Mouse (Mus musculus) forebrain, postnatal 0 days (tissue): ENCODE data around the gene Nup85. TPM values are rescaled to one million over a fixed set of nuclear protein-coding genes. Genes with fewer than 3 reads are reported as not detected.
A peak's percentile ranks its signal among the peaks of the same experiment; 100 is the strongest.

Experiments used
- ATAC-seq: fragments of 200-750 bp; cut with Nextera tagmentation; 2 replicates; pipeline ENCODE4 v1.8.0; 2017; ENCODE audit warnings: mild to moderate bottlenecking, moderate library complexity
- DNase-seq: peaks from one replicate; pipeline ENCODE4 v3.0.0-alpha.2; 2015
- H3K27ac ChIP-seq: fragments of 300-500 bp; sonication (generic); 2 replicates; pipeline ENCODE4 v1.5.1; 2014; ENCODE audit warnings: low read depth, mild to moderate bottlenecking, antibody characterized with exemption, low read length, moderate library complexity, mixed read lengths
- H3K27me3 ChIP-seq: fragments of 300-500 bp; sonication (generic); 2 replicates; pipeline ENCODE4 v1.6.1; 2014; ENCODE audit warnings: mild to moderate bottlenecking, low read length, mixed read lengths; ENCODE audit not compliant: insufficient read depth
- H3K36me3 ChIP-seq: fragments of 300-500 bp; sonication (generic); 2 replicates; pipeline ENCODE4 v1.6.1; 2014; ENCODE audit warnings: mild to moderate bottlenecking, moderate library complexity; ENCODE audit not compliant: insufficient read depth
- H3K4me1 ChIP-seq: fragments of 300-500 bp; sonication (generic); 2 replicates; pipeline ENCODE4 v1.6.1; 2014; ENCODE audit warnings: antibody characterized with exemption; ENCODE audit not compliant: insufficient read depth
- H3K4me2 ChIP-seq: fragments of 300-500 bp; sonication (generic); 2 replicates; pipeline ENCODE4 v1.6.1; 2014; ENCODE audit warnings: low read depth, mild to moderate bottlenecking, moderate library complexity
- H3K4me3 ChIP-seq: fragments of 300-500 bp; sonication (generic); 2 replicates; pipeline ENCODE4 v1.5.1; 2014; ENCODE audit warnings: low read depth, low read length, mixed read lengths
- H3K9ac ChIP-seq: fragments of 300-500 bp; sonication (generic); 2 replicates; pipeline ENCODE4 v1.6.1; 2014; ENCODE audit warnings: mild to moderate bottlenecking
- H3K9me3 ChIP-seq: fragments of 300-500 bp; sonication (generic); 2 replicates; pipeline ENCODE4 v1.6.1; 2016; ENCODE audit warnings: low read length
- CTCF ChIP-seq: sonication (generic); IDR thresholded peaks from 2 replicates; pipeline ENCODE4 v1.5.1; 2016; ENCODE audit warnings: antibody characterized with exemption, control low read depth, low read depth
- WGBS: fragments of 180-500 bp; shearing (Covaris S2); extraction: QIAGEN DNeasy Blood & Tissue Kit; methylation state at CpG from one replicate; pipeline ENCODE4 v1.1.7; 2014; 5-methylcytosine and 5-hydroxymethylcytosine counted together
- polyA plus RNA-seq: library from polyadenylated mRNA; unstranded; fragments of >200 nt; fragmentation: Nextera tagmentation; extraction: Ambion mirVana; gene quantifications from 2 replicates; pipeline ENCODE4 v1.2.1, GENCODE M21; 2015
- total RNA-seq: library from RNA; depleted of rRNA; stranded (reverse); fragments of >200 nt; gene quantifications from 2 replicates; pipeline ENCODE4 v1.2.3, GENCODE M21; 2014

Nup85 gene
- total and polyA plus RNA-seq, 2 experiments from 2014 or later = 78.7 to 90.3 TPM

DNA sequence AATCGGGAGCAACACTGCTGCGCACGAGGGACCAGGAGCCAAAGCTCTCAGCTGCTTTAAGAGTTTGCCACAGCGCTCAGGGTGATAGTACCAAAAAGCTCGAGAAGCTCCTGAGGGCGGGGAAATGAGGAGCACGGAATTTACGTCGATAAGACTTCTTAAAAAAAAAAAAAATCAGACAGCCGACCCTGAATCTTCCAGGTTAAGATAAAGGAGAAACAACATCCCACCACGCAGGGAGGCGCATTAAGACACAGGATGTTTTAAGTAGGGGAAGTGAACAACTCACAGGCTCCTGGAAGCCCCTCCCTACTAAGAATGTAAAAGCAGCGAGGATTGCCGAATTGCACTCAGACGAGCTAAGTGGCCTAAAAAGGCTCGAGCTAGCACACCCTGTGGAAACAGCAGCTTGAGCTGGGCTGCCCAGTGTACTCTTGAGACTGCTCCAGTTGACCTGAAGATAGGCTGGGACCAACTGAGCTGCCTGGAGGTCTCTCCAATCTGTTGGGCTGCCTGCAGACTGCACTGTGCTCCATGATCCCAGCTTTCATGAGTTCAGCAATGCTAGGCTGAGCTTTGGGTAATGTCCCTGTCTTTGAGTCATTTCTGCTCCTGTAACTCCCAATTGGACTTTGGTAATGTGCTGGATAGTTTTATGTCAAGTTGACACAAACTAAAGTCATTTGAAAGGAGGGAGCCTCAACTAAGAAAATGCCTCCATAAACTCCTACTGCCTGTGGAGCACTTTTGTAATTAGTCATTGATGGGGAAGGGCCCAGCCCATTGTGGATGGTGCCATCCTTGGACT lies 49.1 kb downstream of the Nup85 start:
- peaks cover 14% of the 10 kb centered on the region for H3K4me1 ChIP-seq
- peak overlapping the region; percentile 67 for H3K9ac ChIP-seq
- H3K27me3 ChIP-seq = no peaks in the 10 kb centered on the region
- no peak for TF ChIP-seq CTCF
- ATAC-seq (no peak; the same call in 1 of the 2 replicates), DNase-seq (no peak)
- peak overlapping the region; percentile 60 for H3K27ac ChIP-seq
- peak overlapping the region; percentile 69 for H3K4me2 ChIP-seq
- peaks cover 20% of the 10 kb centered on the region for H3K36me3 ChIP-seq
- peak overlapping the region; percentile 59 for H3K4me3 ChIP-seq
- no peaks in the 10 kb centered on the region for H3K9me3 ChIP-seq
- WGBS = under 1% methylated on average over 16 of the region's 16 CpGs

DNA sequence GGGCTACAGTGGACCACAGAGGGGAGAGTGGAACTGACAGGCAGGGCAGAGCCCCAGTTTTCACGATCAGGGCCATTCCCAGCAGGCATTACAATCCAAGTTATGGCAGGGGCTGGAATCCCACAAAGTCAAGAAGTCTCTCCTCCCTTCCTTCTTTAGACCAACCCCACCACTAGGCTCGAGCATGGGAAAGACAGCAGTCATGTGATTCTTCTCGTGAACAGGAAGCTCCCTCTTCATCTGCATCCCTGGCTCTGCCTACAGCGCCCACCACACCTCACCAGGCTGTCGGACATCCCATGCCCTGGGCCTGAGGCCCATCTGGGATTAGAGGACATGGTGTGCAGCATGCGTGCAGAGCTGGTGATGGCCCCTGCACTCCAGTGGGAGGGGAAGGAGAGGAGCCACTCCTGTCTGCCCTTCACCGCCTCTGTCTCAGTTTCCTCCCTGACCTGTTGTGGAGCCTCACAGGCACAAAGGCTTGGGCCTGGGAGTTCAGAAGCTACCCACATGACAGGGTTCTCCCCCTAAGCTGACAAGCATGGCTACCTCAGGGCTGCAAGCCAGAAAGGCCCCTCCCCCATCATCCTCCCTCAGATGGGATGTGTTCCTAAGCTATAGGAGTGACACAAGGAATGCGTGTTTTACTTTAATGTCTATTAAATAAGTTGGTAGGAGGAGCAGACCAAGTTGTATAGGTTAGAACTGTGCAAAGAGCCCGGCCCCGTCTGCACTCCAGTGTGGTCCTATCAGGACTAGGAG lies 50.3 kb downstream of the Nup85 start:
- peaks cover 21% of the 10 kb centered on the region for H3K36me3 ChIP-seq
- H3K27ac ChIP-seq = no peak overlapping the region
- TF ChIP-seq CTCF = no peak
- WGBS = 85% methylated on average over 10 of the region's 10 CpGs
- no peak overlapping the region for H3K9ac ChIP-seq
- peaks cover 14% of the 10 kb centered on the region for H3K4me1 ChIP-seq
- H3K4me3 ChIP-seq = no peak overlapping the region
- ATAC-seq (no peak), DNase-seq (no peak)
- no peak overlapping the region for H3K4me2 ChIP-seq
- H3K27me3 ChIP-seq = no peaks in the 10 kb centered on the region
- no peaks in the 10 kb centered on the region for H3K9me3 ChIP-seq

DNA sequence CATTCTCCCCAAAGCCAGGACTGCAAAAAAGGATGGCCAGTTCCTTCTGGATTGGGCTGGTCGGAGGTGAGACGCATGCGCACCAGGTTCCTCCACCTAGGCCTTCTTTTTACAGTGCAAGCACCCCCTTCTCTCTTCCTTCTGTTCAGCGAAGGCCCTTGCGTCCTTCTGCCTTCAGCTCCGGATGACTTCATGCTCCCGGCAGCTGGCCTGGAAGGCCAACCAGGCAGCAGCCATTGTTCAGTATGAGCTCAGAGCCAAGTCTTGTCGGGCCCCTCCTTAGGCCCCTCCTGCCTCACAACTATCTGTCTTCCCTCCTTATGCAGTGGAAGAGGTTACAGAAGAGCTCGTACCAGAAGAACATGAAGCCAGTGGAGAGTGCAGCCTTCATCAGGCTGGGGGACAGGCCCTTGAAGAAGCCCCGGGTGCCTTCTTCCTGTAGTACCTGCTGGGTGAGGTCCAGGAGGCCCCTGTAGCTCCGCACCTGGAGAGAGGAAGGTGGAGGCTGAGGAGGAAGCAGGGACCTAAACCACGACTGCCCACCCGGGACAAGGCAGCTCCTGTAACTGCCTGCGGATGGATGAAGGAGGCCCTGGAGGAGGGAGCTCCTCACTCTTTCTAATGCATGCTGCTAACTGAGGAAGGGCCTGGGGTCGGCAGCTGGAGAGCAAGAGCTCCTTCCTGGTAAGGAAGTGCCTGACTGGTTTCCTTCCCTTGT lies 51.0 kb downstream of the Nup85 start:
- H3K9ac ChIP-seq = no peak overlapping the region
- no peak overlapping the region for H3K4me3 ChIP-seq
- no peak for ATAC-seq
- no peaks in the 10 kb centered on the region for H3K27me3 ChIP-seq
- no peak overlapping the region for H3K4me2 ChIP-seq
- DNase-seq = no peak
- no peak for TF ChIP-seq CTCF
- WGBS = 81% methylated on average over 15 of the region's 15 CpGs
- H3K4me1 ChIP-seq = peaks cover 14% of the 10 kb centered on the region
- peaks cover 27% of the 10 kb centered on the region for H3K36me3 ChIP-seq
- no peak overlapping the region for H3K27ac ChIP-seq
- H3K9me3 ChIP-seq = no peaks in the 10 kb centered on the region

DNA sequence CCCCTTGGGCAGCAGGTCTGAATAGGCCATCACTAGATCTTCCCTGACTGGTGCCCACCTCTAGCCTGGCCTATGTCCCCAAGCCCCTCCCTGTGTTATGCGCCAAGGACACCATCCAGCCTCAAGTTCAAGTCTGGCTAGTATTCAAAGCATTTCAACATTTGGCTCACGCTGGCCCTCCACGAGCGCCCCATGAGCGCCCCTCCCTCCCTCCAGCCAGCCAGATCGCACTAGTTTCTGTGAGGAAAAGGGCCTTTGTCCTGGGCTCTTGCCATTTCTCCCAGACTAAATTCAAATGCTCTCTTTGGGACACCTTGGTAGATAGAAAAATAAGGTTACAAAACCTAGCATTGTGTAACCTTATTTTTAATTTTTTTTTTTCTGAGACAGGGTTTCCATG lies 51.6 kb downstream of the Nup85 start:
- 85% methylated on average over 6 of the region's 6 CpGs for WGBS
- peaks cover 33% of the 10 kb centered on the region for H3K36me3 ChIP-seq
- TF ChIP-seq CTCF = no peak

DNA sequence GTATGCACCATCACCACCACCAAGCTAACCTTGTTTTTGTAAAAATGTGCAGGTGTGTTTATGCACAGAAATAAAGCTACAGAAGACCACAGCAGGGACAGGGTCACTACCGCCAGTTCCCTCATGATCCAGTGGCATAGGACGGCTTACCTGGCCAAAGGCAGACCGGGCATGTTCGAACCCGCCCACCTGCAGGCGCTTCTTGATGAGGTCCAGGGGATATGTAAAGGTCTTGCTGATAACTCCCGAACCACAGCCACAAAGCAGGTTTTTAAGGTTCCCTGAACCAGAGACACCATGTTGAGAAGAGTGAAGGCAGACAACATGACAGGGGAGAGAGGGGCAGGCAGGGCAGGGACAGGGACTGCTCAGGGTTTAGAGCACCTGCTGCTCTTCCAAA lies 52.1 kb downstream of the Nup85 start:
- Histone ChIP-seq H3K27ac (no peak overlapping the region), H3K9ac (no peak overlapping the region), H3K36me3 (peaks cover 38% of the 10 kb centered on the region), H3K4me1 (peaks cover 14% of the 10 kb centered on the region), H3K9me3 (no peaks in the 10 kb centered on the region), H3K4me3 (no peak overlapping the region), H3K4me2 (no peak overlapping the region), H3K27me3 (no peaks in the 10 kb centered on the region)
- 93% methylated on average over 7 of the region's 7 CpGs for WGBS
- DNase-seq (no peak), ATAC-seq (no peak)
- TF ChIP-seq CTCF = no peak

More for the DNA sequence above, 51.6 kb downstream of the Nup85 start:
- H3K4me2 ChIP-seq = no peak overlapping the region
- H3K4me3 ChIP-seq = no peak overlapping the region
- H3K9me3 ChIP-seq = no peaks in the 10 kb centered on the region
- ATAC-seq (no peak), DNase-seq (no peak)
- no peaks in the 10 kb centered on the region for H3K27me3 ChIP-seq
- H3K4me1 ChIP-seq = peaks cover 14% of the 10 kb centered on the region
- H3K9ac ChIP-seq = no peak overlapping the region
- no peak overlapping the region for H3K27ac ChIP-seq

DNA sequence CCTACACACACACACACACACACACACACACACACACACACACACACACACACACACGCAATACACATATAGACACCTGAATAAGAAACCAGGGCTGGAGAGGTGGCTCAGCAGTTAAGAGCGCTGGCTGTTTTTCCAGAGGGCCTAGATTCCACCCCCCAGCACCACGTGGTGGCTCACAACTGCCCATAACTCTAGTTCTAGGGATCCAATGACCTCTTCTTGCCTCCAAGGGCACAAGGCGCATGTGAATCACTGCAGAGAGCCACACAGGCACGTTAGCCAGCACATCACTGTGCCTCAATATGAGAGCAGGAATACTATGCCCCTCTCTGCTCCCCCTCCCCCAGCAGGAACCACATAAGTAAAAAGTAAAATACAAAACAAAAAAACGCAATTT lies 52.7 kb downstream of the Nup85 start:
- ATAC-seq = no peak
- no peak for DNase-seq
- H3K9me3 ChIP-seq = no peaks in the 10 kb centered on the region
- no peaks in the 10 kb centered on the region for H3K27me3 ChIP-seq
- H3K9ac ChIP-seq = no peak overlapping the region
- peaks cover 9% of the 10 kb centered on the region for H3K4me1 ChIP-seq
- WGBS = 84% methylated on average over 6 of the region's 6 CpGs
- TF ChIP-seq CTCF = no peak
- H3K27ac ChIP-seq = no peak overlapping the region
- H3K36me3 ChIP-seq = peaks cover 41% of the 10 kb centered on the region
- H3K4me3 ChIP-seq = no peak overlapping the region
- no peak overlapping the region for H3K4me2 ChIP-seq
